Mouse (Mus musculus) layer of hippocampus, adult 2 months (tissue): ENCODE data around the gene Slc35f2. TPM values are rescaled to one million over a fixed set of nuclear protein-coding genes. Genes with fewer than 3 reads are reported as not detected.

Source experiments
- DNase-seq, 2 experiments: peaks; one replicate each; pipeline ENCODE4 v3.0.0; 2022; ENCODE audit warnings: low spot score in 2 of 2
- H3K27ac ChIP-seq: fragments of 200-600 bp; 2 replicates; pipeline ENCODE4 v1.8.1; 2022
- H3K4me3 ChIP-seq: fragments of 200-600 bp; 2 replicates; pipeline ENCODE4 v1.8.1; 2022; ENCODE audit warnings: mild to moderate bottlenecking
- CTCF ChIP-seq: fragments of 200-600 bp; conservative IDR thresholded peaks from 2 replicates; pipeline ENCODE4 v1.8.1; 2022; ENCODE audit warnings: antibody characterized with exemption, mild to moderate bottlenecking, moderate library complexity
- total RNA-seq, 2 experiments: library from RNA; stranded (reverse); gene quantifications; 2 replicates each; pipeline ENCODE4 v1.2.3; 2021

The Slc35f2 gene
- total RNA-seq, 2 experiments from 2014 or later, result 4.7 to 5.0 TPM

DNA sequence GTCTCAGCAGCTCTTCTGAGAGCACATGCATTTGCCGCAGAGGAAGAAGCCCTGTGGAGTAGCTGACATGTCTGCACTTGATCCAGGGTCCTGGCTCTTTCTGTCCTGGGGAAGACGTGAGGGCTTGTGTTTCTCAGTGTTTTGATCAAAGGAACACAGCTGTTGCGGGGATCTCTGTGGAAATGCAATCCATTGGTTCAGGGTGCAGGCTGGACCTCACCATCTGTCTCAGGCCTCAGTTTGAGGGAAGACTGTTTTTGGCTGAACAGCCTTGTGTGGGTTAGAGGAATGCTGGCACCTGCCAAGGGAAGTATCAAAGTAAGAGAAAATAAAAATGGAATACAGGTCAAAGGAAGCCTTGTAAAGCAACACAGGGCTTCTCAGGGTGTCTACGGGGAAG is 64.6 kb downstream of the Slc35f2 start:
- no peak overlapping the region for H3K4me3 ChIP-seq
- H3K27ac ChIP-seq, result peak overlapping the region; percentile 32; the same call in 1 of the 2 replicates
- TF ChIP-seq CTCF, result no peak
- DNase-seq, result no peak

DNA sequence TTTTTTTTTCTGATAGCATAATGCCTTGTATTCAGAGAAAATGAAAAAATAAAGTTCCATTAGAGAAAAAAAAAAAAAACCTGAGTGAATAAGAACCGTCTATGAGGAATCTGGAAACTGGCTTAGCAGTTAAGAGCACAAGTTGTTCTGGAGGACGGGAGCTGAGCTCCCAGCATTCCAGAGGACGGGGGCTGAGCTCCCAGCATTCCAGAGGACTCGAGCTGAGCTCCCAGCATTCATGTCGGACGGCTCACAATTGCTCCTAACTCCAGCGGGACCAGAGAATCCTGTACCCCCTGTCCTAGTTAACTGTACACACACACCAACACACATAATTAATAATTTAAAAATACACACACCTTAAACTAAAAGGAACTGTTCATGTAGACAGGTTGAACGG is 67.5 kb downstream of the Slc35f2 start:
- no peak for TF ChIP-seq CTCF
- no peak for DNase-seq
- H3K4me3 ChIP-seq, result no peak overlapping the region

DNA sequence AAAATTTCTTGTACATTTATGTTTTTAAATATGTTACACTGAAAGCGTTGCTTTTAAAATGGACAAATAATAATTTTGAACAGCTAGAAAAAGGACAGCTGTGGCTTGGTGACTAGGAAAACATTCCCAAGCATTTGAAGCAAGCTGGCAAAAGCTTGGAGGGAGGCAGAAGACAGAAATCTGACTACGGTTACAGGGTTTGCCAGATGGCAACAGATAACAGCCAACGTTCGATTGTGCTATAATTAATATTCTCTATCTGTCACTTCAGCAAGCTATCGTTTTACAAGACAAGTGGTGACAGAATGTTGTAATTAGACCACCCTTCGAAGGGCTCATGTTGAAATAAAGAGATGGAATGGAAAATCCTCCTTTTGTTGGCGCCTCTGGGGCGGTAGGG is 77.2 kb downstream of the Slc35f2 start:
- no peak for TF ChIP-seq CTCF
- H3K27ac ChIP-seq, result peak overlapping the region; percentile 86
- DNase-seq, result peak; percentile 59 to 76

More for the DNA sequence above, 67.5 kb downstream of the Slc35f2 start:
- no peak overlapping the region for H3K27ac ChIP-seq

DNA sequence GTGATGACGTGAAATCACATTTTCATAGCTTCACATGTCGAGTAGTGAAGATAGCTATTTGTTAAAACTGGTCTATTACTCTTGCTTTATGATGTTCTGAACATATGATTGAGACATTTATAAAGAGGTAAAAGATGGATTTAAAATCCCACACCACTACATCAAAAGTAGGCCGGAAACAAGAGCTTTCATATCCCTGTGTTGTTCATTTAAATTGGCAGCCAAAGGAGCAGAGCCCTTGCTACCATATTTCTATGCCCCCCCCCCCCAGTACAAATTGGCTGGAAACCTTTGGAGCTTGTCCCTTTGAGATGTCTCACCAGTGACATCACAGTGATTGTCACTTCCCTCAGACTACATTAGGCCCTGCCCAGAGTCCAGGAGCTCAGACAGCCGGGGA is 78.5 kb downstream of the Slc35f2 start, which contains the start of gene Sln:
Sln (plus strand) TSS at position 301 of the 400 bp plus-strand sequence.
- no peak for DNase-seq
- Histone ChIP-seq H3K4me3 (no peak within 1 kb of the TSS), H3K27ac (peak within 1 kb of the TSS; percentile 86)
- TF ChIP-seq CTCF, result no peak

More for the DNA sequence above, 77.2 kb downstream of the Slc35f2 start:
- H3K4me3 ChIP-seq, result no peak overlapping the region

DNA sequence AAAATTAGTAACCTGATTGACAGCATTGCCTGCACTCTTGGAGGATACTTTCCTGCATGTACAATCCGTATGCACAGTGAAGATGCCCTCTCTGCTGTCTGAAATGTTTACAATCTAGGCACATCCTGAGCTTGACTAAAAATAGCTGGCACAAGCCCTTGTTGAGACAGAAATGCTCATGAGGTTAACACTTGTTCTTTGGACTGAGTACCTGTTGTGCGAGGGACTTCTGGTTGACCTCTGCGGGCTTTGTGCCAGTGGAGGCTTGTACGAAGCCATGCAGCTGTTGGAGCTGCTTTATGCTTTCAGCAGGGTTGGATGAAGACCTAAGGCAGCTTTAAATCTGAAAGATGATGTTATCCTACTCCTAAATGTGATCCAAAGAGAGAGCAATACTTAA is 80.8 kb downstream of the Slc35f2 start:
- no peak for DNase-seq
- no peak for TF ChIP-seq CTCF
- no peak overlapping the region for H3K4me3 ChIP-seq
- no peak overlapping the region for H3K27ac ChIP-seq

DNA sequence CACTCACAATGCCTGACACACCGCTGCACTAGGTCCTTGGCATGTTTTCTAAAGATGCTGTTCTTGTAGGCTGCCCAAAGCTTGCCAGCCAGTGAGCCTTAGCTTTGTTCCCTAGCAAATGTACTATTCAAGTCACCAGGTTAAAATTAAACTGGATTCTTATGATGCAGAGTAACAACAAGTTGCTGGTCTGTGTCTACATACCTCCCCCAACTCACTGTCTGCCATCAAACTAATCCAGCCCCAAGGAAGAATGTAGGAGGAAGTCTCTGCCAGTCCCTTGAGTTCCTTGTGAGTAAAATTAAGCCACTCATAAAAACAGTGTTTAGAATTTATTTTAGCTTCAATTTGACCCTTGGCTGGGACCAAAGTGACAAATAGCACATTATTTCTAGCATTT is 82.3 kb downstream of the Slc35f2 start:
- Histone ChIP-seq H3K27ac (0 out of 2 replicates have a peak overlapping the region, but pooled peaks have one; percentile 36), H3K4me3 (no peak overlapping the region)
- TF ChIP-seq CTCF, result no peak
- DNase-seq, result no peak

DNA sequence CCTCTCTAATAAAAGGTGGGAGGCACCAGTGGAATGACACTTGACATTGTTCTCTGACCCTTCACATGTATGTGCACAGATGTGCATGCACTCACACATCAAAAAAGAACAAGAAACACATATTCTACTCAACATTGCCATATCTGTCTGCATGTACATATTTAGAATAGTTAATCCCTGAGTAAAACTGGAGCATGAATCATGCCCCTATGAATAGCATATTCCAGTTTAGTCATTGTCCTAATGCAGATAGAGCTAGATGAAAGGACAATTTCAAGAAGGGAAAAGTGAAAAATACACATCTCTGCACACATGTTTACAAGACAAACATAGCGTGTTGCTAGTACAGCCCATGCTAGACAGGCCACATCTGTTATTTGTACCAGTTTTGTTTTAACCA is 83.2 kb downstream of the Slc35f2 start:
- no peak for TF ChIP-seq CTCF
- H3K4me3 ChIP-seq, result no peak overlapping the region
- DNase-seq, result no peak
- H3K27ac ChIP-seq, result peak overlapping the region; percentile 36

DNA sequence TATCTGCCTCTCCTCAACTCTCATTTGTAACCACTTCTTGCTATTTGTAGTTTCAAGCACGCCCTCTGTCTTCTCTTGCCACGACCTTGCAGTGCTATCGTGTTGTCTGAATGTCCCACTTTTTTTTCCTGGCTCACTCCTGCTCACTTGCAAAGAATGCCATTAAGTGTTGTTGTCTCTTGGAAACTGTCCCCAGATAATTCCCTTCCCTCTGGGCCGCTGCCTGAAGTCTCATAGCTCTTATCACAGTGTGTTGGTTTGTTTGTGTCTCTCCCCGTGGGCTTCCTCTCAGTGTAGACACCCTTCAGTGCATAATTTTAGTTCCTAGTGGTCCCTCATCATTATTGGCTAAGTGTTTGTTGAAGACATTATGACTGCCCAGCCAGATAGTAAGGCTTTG is 86.5 kb downstream of the Slc35f2 start:
- no peak for DNase-seq
- TF ChIP-seq CTCF, result no peak
- H3K27ac ChIP-seq, result no peak overlapping the region
- H3K4me3 ChIP-seq, result no peak overlapping the region

Other genes with a start within 250 kb of the Slc35f2 start
- 10 to 100 TPM; 18.9 to 20.5 TPM for gene Atm, start 234.8 kb upstream of the Slc35f2 start, total RNA-seq
- 10 to 100 TPM; 17.1 to 17.9 TPM for gene Npat, start 234.5 kb upstream of the Slc35f2 start, total RNA-seq
- 10 to 100 TPM; 63.2 to 65.6 TPM for gene Acat1, start 161.2 kb upstream of the Slc35f2 start, total RNA-seq
- gene Cul5, start 101.5 kb upstream of the Slc35f2 start, total RNA-seq, result 10 to 100 TPM; 61.4 to 61.5 TPM
- gene Rab39, start 65.3 kb upstream of the Slc35f2 start, total RNA-seq, result 1 to 10 TPM; 1.9 to 2.2 TPM
- under 1 TPM; 0.37 to 0.64 TPM for gene Sln, start 78.6 kb downstream of the Slc35f2 start, total RNA-seq
- gene Elmod1, start 203.8 kb downstream of the Slc35f2 start, total RNA-seq, result 100 to 1,000 TPM; 237 to 243 TPM